Mouse (Mus musculus): ENCODE measurements at regions not wholly inside any gene's neighbourhood (a gene's known extent, or its start where the extent isn't known, plus 50 kb on each side); places are given as distances from the start of the nearest gene placed in this dataset.

GRCm38 (mm10) chr8:50180682-50181081 is 1336.9 kb upstream of the Tenm3 start:
- Histone ChIP-seq H3K4me2 (no peak overlapping the region), H3K4me1 (ENCODE audit: control insufficient read depth, insufficient read depth, low read length) (no peaks in the 10 kb centered on the region), H3K36me3 (ENCODE audit: control insufficient read depth, insufficient read depth, low read length) (no peaks in the 10 kb centered on the region), H3K9ac (ENCODE audit: low read length) (no peak overlapping the region), H3K9me3 (ENCODE audit: control insufficient read depth, low read length) (no peaks in the 10 kb centered on the region), H3K4me3 (ENCODE audit: low read depth, low read length) (no peak overlapping the region), H3K27ac (ENCODE audit: low read depth, low read length) (no peak overlapping the region), H3K27me3 (ENCODE audit: control insufficient read depth, insufficient read depth, low read length) (no peaks in the 10 kb centered on the region)
- DNase-seq (ENCODE audit: low spot score, missing footprints) (no peak), ATAC-seq (ENCODE audit: low FRiP score) (no peak)

- ATAC-seq (ENCODE audit: low FRiP score) (peak; percentile 58; the same call in 1 of the 2 replicates), DNase-seq (ENCODE audit: low spot score, missing footprints) (no peak)
- 80% methylated on average over 2 of the region's 2 CpGs for WGBS
- Histone ChIP-seq H3K27ac (ENCODE audit: low read depth, low read length) (no peak overlapping the region), H3K27me3 (ENCODE audit: control insufficient read depth, insufficient read depth, low read length) (no peaks in the 10 kb centered on the region), H3K9me3 (ENCODE audit: control insufficient read depth, low read length) (no peaks in the 10 kb centered on the region), H3K4me2 (no peak overlapping the region), H3K4me1 (ENCODE audit: control insufficient read depth, insufficient read depth, low read length) (no peaks in the 10 kb centered on the region), H3K4me3 (ENCODE audit: low read depth, low read length) (no peak overlapping the region), H3K9ac (ENCODE audit: low read length) (no peak overlapping the region), H3K36me3 (ENCODE audit: control insufficient read depth, insufficient read depth, low read length) (no peaks in the 10 kb centered on the region)
These were observed 1321.2 kb upstream of the Tenm3 start for GRCm38 (mm10) chr8:50164773-50165454.

- H3K9ac ChIP-seq (ENCODE audit: low read length): no peak overlapping the region
- H3K4me1 ChIP-seq (ENCODE audit: control insufficient read depth, insufficient read depth, low read length): no peaks in the 10 kb centered on the region
- H3K4me3 ChIP-seq (ENCODE audit: low read depth, low read length): no peak overlapping the region
- 86% methylated on average over 3 of the region's 3 CpGs for WGBS
- DNase-seq (ENCODE audit: low spot score, missing footprints): no peak
- ATAC-seq (ENCODE audit: low FRiP score): no peak
- no peaks in the 10 kb centered on the region for H3K9me3 ChIP-seq (ENCODE audit: control insufficient read depth, low read length)
- no peak overlapping the region for H3K27ac ChIP-seq (ENCODE audit: low read depth, low read length)
- H3K27me3 ChIP-seq (ENCODE audit: control insufficient read depth, insufficient read depth, low read length): no peaks in the 10 kb centered on the region
- H3K36me3 ChIP-seq (ENCODE audit: control insufficient read depth, insufficient read depth, low read length): no peaks in the 10 kb centered on the region
- no peak overlapping the region for H3K4me2 ChIP-seq
These were observed 1317.3 kb upstream of the Tenm3 start for GRCm38 (mm10) chr8:50161076-50161475.

- Histone ChIP-seq H3K4me3 (ENCODE audit: low read depth, low read length) (no peak overlapping the region), H3K4me1 (ENCODE audit: control insufficient read depth, insufficient read depth, low read length) (no peaks in the 10 kb centered on the region), H3K36me3 (ENCODE audit: control insufficient read depth, insufficient read depth, low read length) (no peaks in the 10 kb centered on the region), H3K9me3 (ENCODE audit: control insufficient read depth, low read length) (no peaks in the 10 kb centered on the region), H3K27me3 (ENCODE audit: control insufficient read depth, insufficient read depth, low read length) (no peaks in the 10 kb centered on the region), H3K27ac (ENCODE audit: low read depth, low read length) (no peak overlapping the region), H3K4me2 (no peak overlapping the region), H3K9ac (ENCODE audit: low read length) (no peak overlapping the region)
- WGBS: 82% methylated on average over 5 of the region's 5 CpGs
- ATAC-seq (ENCODE audit: low FRiP score) (no peak), DNase-seq (ENCODE audit: low spot score, missing footprints) (no peak)
These were observed 1316.6 kb upstream of the Tenm3 start for GRCm38 (mm10) chr8:50160326-50160725.

- Histone ChIP-seq H3K36me3 (ENCODE audit: control insufficient read depth, insufficient read depth, low read length) (no peaks in the 10 kb centered on the region), H3K4me3 (ENCODE audit: low read depth, low read length) (no peak overlapping the region), H3K4me1 (ENCODE audit: control insufficient read depth, insufficient read depth, low read length) (no peaks in the 10 kb centered on the region), H3K4me2 (no peak overlapping the region), H3K9me3 (ENCODE audit: control insufficient read depth, low read length) (no peaks in the 10 kb centered on the region), H3K27ac (ENCODE audit: low read depth, low read length) (no peak overlapping the region), H3K9ac (ENCODE audit: low read length) (no peak overlapping the region), H3K27me3 (ENCODE audit: control insufficient read depth, insufficient read depth, low read length) (no peaks in the 10 kb centered on the region)
- ATAC-seq (ENCODE audit: low FRiP score) (no peak), DNase-seq (ENCODE audit: low spot score, missing footprints) (no peak)
- WGBS: 88% methylated on average over 3 of the region's 3 CpGs
These were observed 1296.1 kb upstream of the Tenm3 start for GRCm38 (mm10) chr8:50139876-50140275.

- no peak overlapping the region for H3K4me2 ChIP-seq
- H3K4me1 ChIP-seq (ENCODE audit: control insufficient read depth, insufficient read depth, low read length): no peaks in the 10 kb centered on the region
- no peak overlapping the region for H3K9ac ChIP-seq (ENCODE audit: low read length)
- H3K36me3 ChIP-seq (ENCODE audit: control insufficient read depth, insufficient read depth, low read length): no peaks in the 10 kb centered on the region
- DNase-seq (ENCODE audit: low spot score, missing footprints) (no peak), ATAC-seq (ENCODE audit: low FRiP score) (no peak)
- no peak overlapping the region for H3K27ac ChIP-seq (ENCODE audit: low read depth, low read length)
- H3K27me3 ChIP-seq (ENCODE audit: control insufficient read depth, insufficient read depth, low read length): no peaks in the 10 kb centered on the region
- no peak overlapping the region for H3K4me3 ChIP-seq (ENCODE audit: low read depth, low read length)
- WGBS: 85% methylated on average over 9 of the region's 9 CpGs
- no peaks in the 10 kb centered on the region for H3K9me3 ChIP-seq (ENCODE audit: control insufficient read depth, low read length)
These were observed 1276.3 kb upstream of the Tenm3 start for GRCm38 (mm10) chr8:50120041-50120440.

GRCm38 (mm10) chr8:50082378-50082777 is 1238.6 kb upstream of the Tenm3 start:
- Histone ChIP-seq H3K9ac (ENCODE audit: low read length) (no peak overlapping the region), H3K27ac (ENCODE audit: low read depth, low read length) (no peak overlapping the region), H3K4me2 (no peak overlapping the region), H3K4me3 (ENCODE audit: low read depth, low read length) (no peak overlapping the region), H3K9me3 (ENCODE audit: control insufficient read depth, low read length) (no peaks in the 10 kb centered on the region), H3K4me1 (ENCODE audit: control insufficient read depth, insufficient read depth, low read length) (no peaks in the 10 kb centered on the region), H3K36me3 (ENCODE audit: control insufficient read depth, insufficient read depth, low read length) (no peaks in the 10 kb centered on the region), H3K27me3 (ENCODE audit: control insufficient read depth, insufficient read depth, low read length) (no peaks in the 10 kb centered on the region)
- 92% methylated on average over 6 of the region's 6 CpGs for WGBS
- ATAC-seq (ENCODE audit: low FRiP score) (no peak), DNase-seq (ENCODE audit: low spot score, missing footprints) (peak; percentile 47)

- ATAC-seq (ENCODE audit: low FRiP score) (no peak), DNase-seq (ENCODE audit: low spot score, missing footprints) (peak; percentile 44)
- no peak overlapping the region for H3K4me2 ChIP-seq
- H3K27me3 ChIP-seq (ENCODE audit: control insufficient read depth, insufficient read depth, low read length): no peaks in the 10 kb centered on the region
- no peaks in the 10 kb centered on the region for H3K36me3 ChIP-seq (ENCODE audit: control insufficient read depth, insufficient read depth, low read length)
- 91% methylated on average over 2 of the region's 2 CpGs for WGBS
- no peaks in the 10 kb centered on the region for H3K9me3 ChIP-seq (ENCODE audit: control insufficient read depth, low read length)
- H3K9ac ChIP-seq (ENCODE audit: low read length): no peak overlapping the region
- no peak overlapping the region for H3K4me3 ChIP-seq (ENCODE audit: low read depth, low read length)
- no peaks in the 10 kb centered on the region for H3K4me1 ChIP-seq (ENCODE audit: control insufficient read depth, insufficient read depth, low read length)
- H3K27ac ChIP-seq (ENCODE audit: low read depth, low read length): no peak overlapping the region
These were observed 1193.3 kb upstream of the Tenm3 start for GRCm38 (mm10) chr8:50037096-50037495.

- Histone ChIP-seq H3K9ac (ENCODE audit: low read length) (no peak overlapping the region), H3K4me3 (ENCODE audit: low read depth, low read length) (no peak overlapping the region)
These were observed 1183.8 kb upstream of the Tenm3 start for GRCm38 (mm10) chr8:50027544-50027943.

More at GRCm38 (mm10) chr8:50027544-50027943, 1183.8 kb upstream of the Tenm3 start:
- no peaks in the 10 kb centered on the region for H3K27me3 ChIP-seq (ENCODE audit: control insufficient read depth, insufficient read depth, low read length)
- no peak overlapping the region for H3K4me2 ChIP-seq
- ATAC-seq (ENCODE audit: low FRiP score) (no peak), DNase-seq (ENCODE audit: low spot score, missing footprints) (no peak)
- no peaks in the 10 kb centered on the region for H3K4me1 ChIP-seq (ENCODE audit: control insufficient read depth, insufficient read depth, low read length)
- no peak overlapping the region for H3K27ac ChIP-seq (ENCODE audit: low read depth, low read length)
- H3K36me3 ChIP-seq (ENCODE audit: control insufficient read depth, insufficient read depth, low read length): no peaks in the 10 kb centered on the region
- H3K9me3 ChIP-seq (ENCODE audit: control insufficient read depth, low read length): no peaks in the 10 kb centered on the region
- 81% methylated on average over 6 of the region's 6 CpGs for WGBS
